Mouse (Mus musculus): ENCODE results near the gene Runx2. TPM values are rescaled to one million over a fixed set of nuclear protein-coding genes. Genes with fewer than 3 reads are reported as not detected.

Runx2 gene
- total RNA-seq (2023): 0.48 to 2.9 TPM (median 1.6 TPM) in 4 replicates

GRCm38 (mm10) chr17:44814508-44815175, at the start of gene Runx2:
TSS of gene Runx2 (minus strand) at chr17:44814797.

GRCm38 (mm10) chr17:44776738-44777270, 37.8 kb downstream of the Runx2 start, which contains the start of gene Supt3:
TSS of gene Supt3 (plus strand) at chr17:44777152.

Other genes starting within 250 kb of the Runx2 start
- 9.1 to 14.3 TPM (median 12.1 TPM) in 4 replicates for gene Supt3, start 37.6 kb downstream of the Runx2 start, total RNA-seq (2023)